In the genomic region with DNA sequence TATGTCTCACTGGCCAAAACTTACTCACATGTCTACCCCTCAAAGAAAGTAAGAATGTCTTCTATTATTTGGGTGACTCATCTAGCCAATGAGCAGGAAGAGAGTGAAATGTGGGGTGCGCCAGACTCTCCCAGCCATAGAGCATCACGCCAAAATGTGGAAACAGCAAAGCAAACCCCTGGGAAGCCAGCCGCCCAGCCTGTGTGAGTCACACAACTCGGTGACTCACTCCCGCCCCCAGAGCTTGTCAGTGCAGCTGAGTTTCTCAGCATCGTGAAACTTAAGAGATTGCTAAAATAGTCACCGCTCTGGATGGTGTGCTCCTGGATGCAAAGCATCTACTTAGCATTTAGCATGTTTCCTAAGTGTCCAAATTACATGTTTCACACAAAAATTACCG, we compare ENCODE assay signal across 8 mouse cellular contexts. TPM values are rescaled to one million over a fixed set of nuclear protein-coding genes. Genes with fewer than 3 reads are reported as not detected.
A peak's percentile ranks its signal among the peaks of the same experiment; 100 is the strongest.
DNase-seq lines count a peak whose midpoint lies in the region; ATAC-seq lines count a peak whose summit lies in the region.

No protein-coding gene starts in this region.

- H3K4me2 ChIP-seq in forebrain, embryonic 15.5 days (replicated peaks): no peak overlapping the region
- peak overlapping the region; percentile 30 for H3K4me2 ChIP-seq in stomach, embryonic 14.5 days (replicated peaks; ENCODE audit: low read depth, low read length)

- no peaks in the 10 kb centered on the region for H3K4me1 ChIP-seq in forebrain, embryonic 15.5 days
- H3K4me1 ChIP-seq in stomach, embryonic 14.5 days (ENCODE audit: control insufficient read depth, insufficient read depth, low read length): no peaks in the 10 kb centered on the region

- no peak overlapping the region for H3K27ac ChIP-seq in forebrain, embryonic 15.5 days (replicated peaks)
- H3K27ac ChIP-seq in stomach, embryonic 14.5 days (ENCODE audit: low read length): no peak overlapping the region

- peak; percentile 95 for DNase-seq in 3T3-L1 (ENCODE audit: low read depth, low spot score)
- peak; percentile 93 for DNase-seq in NIH3T3 (ENCODE audit: low read depth)
- DNase-seq in heart, postnatal 10 days: peak; percentile 75 to 76
- DNase-seq in left cerebral cortex, adult 18-20 months (ENCODE audit: low spot score in 2 of 2): peak; percentile 78 to 89
- no peak for DNase-seq in cerebellum, adult 11 months

- WGBS in forebrain, embryonic 15.5 days: 45% methylated on average over 8 of the region's 8 CpGs
- 35% methylated on average over 8 of the region's 8 CpGs for WGBS in stomach, embryonic 14.5 days

- ATAC-seq in forebrain, embryonic 15.5 days (replicated peaks): peak; percentile 58; the same call in 1 of the 2 replicates
- ATAC-seq in megakaryocyte progenitor cell, adult 5-6 weeks (replicated peaks; ENCODE audit: poor library complexity): peak; percentile 82
- no peak for ATAC-seq in stomach, embryonic 14.5 days (ENCODE audit: insufficient number of reproducible peaks, insufficient read depth, low FRiP score, low read depth)

- H3K9ac ChIP-seq in forebrain, embryonic 15.5 days (replicated peaks): no peak overlapping the region
- H3K9ac ChIP-seq in stomach, embryonic 14.5 days (replicated peaks; ENCODE audit: low read depth, low read length): no peak overlapping the region

- no peaks in the 10 kb centered on the region for H3K27me3 ChIP-seq in forebrain, embryonic 15.5 days
- H3K27me3 ChIP-seq in stomach, embryonic 14.5 days (ENCODE audit: control insufficient read depth, insufficient read depth, low read length): no peaks in the 10 kb centered on the region

- no peaks in the 10 kb centered on the region for H3K9me3 ChIP-seq in forebrain, embryonic 15.5 days
- no peaks in the 10 kb centered on the region for H3K9me3 ChIP-seq in stomach, embryonic 14.5 days (ENCODE audit: control insufficient read depth, low read depth, low read length)

- no peak overlapping the region for H3K4me3 ChIP-seq in forebrain, embryonic 15.5 days
- no peak overlapping the region for H3K4me3 ChIP-seq in stomach, embryonic 14.5 days (ENCODE audit: low read depth, low read length)

- no peaks in the 10 kb centered on the region for H3K36me3 ChIP-seq in forebrain, embryonic 15.5 days
- no peaks in the 10 kb centered on the region for H3K36me3 ChIP-seq in stomach, embryonic 14.5 days (ENCODE audit: control insufficient read depth, insufficient read depth, low read length)

- intact Hi-C loops in heart, postnatal 10 days (cut with DNase I): no loop called here

RNA-seq across cellular contexts. Expression of a gene that starts 28.9 kb away (rescaled TPM):
- polyA plus RNA-seq in forebrain, embryonic 15.5 days (2015; fragmentation: Nextera tagmentation; extraction: Ambion mirVana): 22.5 and 24.5 TPM in 2 replicates
- 10 to 100 TPM; 28.9 to 75.4 TPM for total RNA-seq in heart, postnatal 10 days (2021)
- total RNA-seq in left cerebral cortex, adult 18-20 months (2021): 10 to 100 TPM; 51.0 to 56.1 TPM
- 17.2 and 20.3 TPM in 2 replicates for total RNA-seq in megakaryocyte progenitor cell, adult 5-6 weeks (2015)
- total RNA-seq in megakaryocyte progenitor cell, adult 5-6 weeks (2017): 6.0 and 7.8 TPM in 2 replicates
- 8.3 and 11.6 TPM in 2 replicates for polyA plus RNA-seq in stomach, embryonic 14.5 days (2014; fragmentation: Nextera tagmentation; extraction: Ambion mirVana)
